Mouse (Mus musculus) small intestine, adult 2 months (tissue): ENCODE measurements around the gene Efna4. TPM values are rescaled to one million over a fixed set of nuclear protein-coding genes. Genes with fewer than 3 reads are reported as not detected.

Experiments
- H3K27ac ChIP-seq: fragments of 200-500 bp; 2 replicates; pipeline ENCODE4 v1.5.1; 2012; ENCODE audit warnings: low read depth, low read length, control low read depth, inconsistent platforms; ENCODE audit not compliant: insufficient read depth
- H3K27me3 ChIP-seq: fragments of 200-500 bp; 2 replicates; pipeline ENCODE4 v1.6.1; 2012; ENCODE audit warnings: mild to moderate bottlenecking, moderate library complexity, low read length, inconsistent platforms; ENCODE audit not compliant: control insufficient read depth, insufficient read depth
- H3K36me3 ChIP-seq: fragments of 200-500 bp; 2 replicates; pipeline ENCODE4 v1.6.1; 2012; ENCODE audit warnings: mild to moderate bottlenecking, low read length, control low read depth, inconsistent platforms; ENCODE audit not compliant: control insufficient read depth, insufficient read depth
- H3K4me1 ChIP-seq: fragments of 200-500 bp; 2 replicates; pipeline ENCODE4 v1.6.1; 2012; ENCODE audit warnings: low read length, inconsistent platforms, mixed read lengths; ENCODE audit not compliant: control insufficient read depth, insufficient read depth, insufficient read length
- H3K4me3 ChIP-seq: fragments of 200-500 bp; 2 replicates; pipeline ENCODE4 v1.5.1; 2012; ENCODE audit warnings: low read depth, mild to moderate bottlenecking, control low read depth, inconsistent platforms, low read length, moderate library complexity
- CTCF ChIP-seq: fragments of 200-500 bp; IDR thresholded peaks from 2 replicates; pipeline ENCODE4 v1.5.1; 2012; ENCODE audit warnings: low read depth, mild to moderate bottlenecking, control low read depth, inconsistent platforms, low read length, moderate library complexity, mixed read lengths; ENCODE audit not compliant: insufficient replicate concordance, insufficient read length; ENCODE audit errors: extremely low read depth
- POLR2A ChIP-seq: fragments of 200-500 bp; IDR thresholded peaks from 2 replicates; pipeline ENCODE4 v1.6.1; 2012; ENCODE audit warnings: low read depth, mild to moderate bottlenecking, control low read depth, inconsistent platforms, low read length, moderate library complexity
- WGBS: fragments of 180-500 bp; shearing (Covaris S2); methylation state at CpG from one replicate; pipeline ENCODE4 v1.1.7; 2018; 5-methylcytosine and 5-hydroxymethylcytosine counted together
- polyA plus RNA-seq: library from polyadenylated mRNA; depleted of rRNA; stranded (reverse); fragments of >200 nt; gene quantifications from 2 replicates; pipeline ENCODE4 v1.2.3, GENCODE M21; 2012

The Efna4 gene
- polyA plus RNA-seq, 1 experiment = 20.0 TPM

DNA sequence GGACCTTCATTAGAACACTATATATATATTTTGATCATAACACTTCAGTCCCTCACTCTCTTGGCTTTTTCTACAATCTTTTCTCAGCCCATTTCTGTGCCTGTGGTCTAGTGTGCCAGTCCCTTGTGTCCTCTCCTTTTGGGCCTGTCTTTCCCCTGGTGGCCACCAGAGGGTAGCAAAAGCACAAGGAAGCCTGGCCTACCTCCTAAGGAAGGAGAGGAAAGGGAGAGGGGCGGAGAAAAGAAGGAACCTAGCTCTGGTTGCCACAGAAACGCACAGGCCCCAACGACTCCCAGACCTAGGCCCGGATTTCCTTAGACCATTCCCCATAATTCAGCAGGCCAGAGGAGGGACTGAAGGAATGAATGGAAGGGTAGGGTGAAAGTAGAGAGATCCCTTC, 21.0 kb downstream of the Efna4 start:
- no peak overlapping the region for H3K27ac ChIP-seq
- H3K4me3 ChIP-seq = no peak overlapping the region
- WGBS = 3% methylated on average over 4 of the region's 4 CpGs
- peaks cover 31% of the 10 kb centered on the region for H3K27me3 ChIP-seq
- TF ChIP-seq POLR2A (no peak), CTCF (peak; percentile 88; the same call in 1 of the 2 replicates)
- no peaks in the 10 kb centered on the region for H3K36me3 ChIP-seq
- peaks cover 28% of the 10 kb centered on the region for H3K4me1 ChIP-seq

GRCm38 (mm10) chr3:89315930-89316831, 21.6 kb downstream of the Efna4 start:
- WGBS = 36% methylated on average over 40 of the region's 40 CpGs
- H3K4me3 ChIP-seq = no peak overlapping the region
- no peaks in the 10 kb centered on the region for H3K36me3 ChIP-seq
- H3K4me1 ChIP-seq = peaks cover 22% of the 10 kb centered on the region
- H3K27ac ChIP-seq = no peak overlapping the region
- TF ChIP-seq CTCF (no peak), POLR2A (no peak)
- peaks cover 26% of the 10 kb centered on the region for H3K27me3 ChIP-seq

DNA sequence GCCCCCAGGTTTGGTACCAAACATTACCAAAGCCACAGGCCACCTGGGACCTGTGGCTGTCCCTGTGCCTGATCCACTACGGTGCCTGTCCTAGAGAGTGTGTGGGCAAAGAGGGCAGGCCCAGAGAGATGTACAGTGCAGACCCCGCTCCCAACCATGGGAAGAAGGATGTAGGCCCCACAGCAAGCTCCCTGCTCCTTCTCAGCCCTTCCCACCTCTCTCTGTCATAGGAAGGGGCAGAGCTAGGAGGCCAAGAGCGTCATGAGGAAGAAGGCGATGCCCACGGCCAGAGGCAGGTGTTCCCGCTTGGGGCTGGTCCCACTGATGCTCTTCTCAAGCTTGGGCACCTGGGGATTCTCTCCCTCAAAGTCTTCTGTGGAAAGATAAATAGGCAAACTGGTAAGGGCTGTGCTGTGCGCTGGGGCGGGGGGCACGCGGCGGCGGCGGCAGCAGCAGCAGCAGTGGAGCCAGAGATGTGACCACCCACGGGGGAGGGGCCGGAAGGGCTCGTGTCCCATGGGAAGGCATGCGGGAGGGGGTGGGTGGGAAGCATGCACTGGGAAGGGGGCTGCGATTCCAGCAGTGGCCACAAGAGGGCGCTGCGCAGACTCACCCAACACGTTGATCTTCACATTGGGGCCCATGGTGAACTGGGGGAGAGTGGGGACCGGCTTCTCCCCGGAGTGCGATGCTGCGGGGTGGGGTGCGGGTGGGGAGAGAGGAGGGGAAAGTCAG, 22.5 kb downstream of the Efna4 start:
- no peak overlapping the region for H3K27ac ChIP-seq
- TF ChIP-seq POLR2A (no peak), CTCF (peak; percentile 85)
- peak overlapping the region; percentile 40 for H3K4me3 ChIP-seq
- H3K4me1 ChIP-seq = peaks cover 14% of the 10 kb centered on the region
- WGBS = 26% methylated on average over 26 of the region's 26 CpGs
- no peaks in the 10 kb centered on the region for H3K36me3 ChIP-seq
- peaks cover 18% of the 10 kb centered on the region for H3K27me3 ChIP-seq

DNA sequence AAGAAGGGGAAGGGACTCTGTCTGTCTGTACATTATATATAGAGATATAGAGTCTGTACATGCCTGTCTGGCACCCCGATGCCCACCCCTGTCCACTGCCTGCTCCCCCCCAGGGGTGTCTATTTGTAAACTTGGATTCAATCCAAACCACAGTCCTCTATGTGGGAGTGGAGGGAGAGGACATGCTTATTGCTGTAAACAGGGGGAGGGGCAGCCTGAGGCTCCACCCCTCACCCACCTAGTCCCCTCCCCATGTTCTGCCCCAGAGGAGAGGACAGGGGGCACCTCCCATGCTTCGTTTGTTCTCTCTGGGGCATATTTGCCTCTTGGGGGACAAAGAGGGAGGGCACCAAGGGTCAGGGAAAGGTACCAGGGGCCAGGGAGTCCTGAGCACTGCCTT, 23.0 kb downstream of the Efna4 start:
- no peak for TF ChIP-seq CTCF
- TF ChIP-seq POLR2A = no peak
- Histone ChIP-seq H3K27ac (no peak overlapping the region), H3K4me3 (no peak overlapping the region), H3K27me3 (peaks cover 12% of the 10 kb centered on the region), H3K4me1 (peaks cover 11% of the 10 kb centered on the region), H3K36me3 (no peaks in the 10 kb centered on the region)
- WGBS = 70% methylated on average over 2 of the region's 2 CpGs

- TF ChIP-seq POLR2A = no peak
- no peak for TF ChIP-seq CTCF
- H3K4me1 ChIP-seq = peaks cover 9% of the 10 kb centered on the region
- 77% methylated on average over 5 of the region's 5 CpGs for WGBS
- no peaks in the 10 kb centered on the region for H3K36me3 ChIP-seq
- H3K4me3 ChIP-seq = no peak overlapping the region
- H3K27ac ChIP-seq = no peak overlapping the region
- peaks cover 8% of the 10 kb centered on the region for H3K27me3 ChIP-seq
Measured at GRCm38 (mm10) chr3:89314340-89314739, 23.5 kb downstream of the Efna4 start.

DNA sequence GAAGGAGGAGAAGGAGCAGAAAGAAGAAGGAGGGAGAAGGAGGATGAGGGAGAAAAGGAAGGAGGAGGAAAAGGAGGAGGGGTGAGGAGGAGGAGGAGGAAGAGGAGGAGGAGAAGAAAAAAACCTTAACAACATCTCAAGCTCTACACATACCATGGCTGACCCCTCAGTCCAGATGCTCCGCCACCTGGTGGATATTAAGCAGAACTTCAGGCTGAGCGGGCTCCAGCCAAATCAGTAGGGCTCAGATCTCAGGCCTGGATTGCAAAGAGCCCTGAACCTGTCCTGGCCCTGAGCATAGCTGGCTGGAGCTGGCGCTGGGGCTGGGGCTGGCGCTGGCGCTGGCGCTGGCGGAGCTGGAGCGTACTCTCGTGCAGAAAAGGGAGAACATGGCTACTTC, 29.7 kb downstream of the Efna4 start:
- no peaks in the 10 kb centered on the region for H3K36me3 ChIP-seq
- 2% methylated on average over 9 of the region's 9 CpGs for WGBS

DNA sequence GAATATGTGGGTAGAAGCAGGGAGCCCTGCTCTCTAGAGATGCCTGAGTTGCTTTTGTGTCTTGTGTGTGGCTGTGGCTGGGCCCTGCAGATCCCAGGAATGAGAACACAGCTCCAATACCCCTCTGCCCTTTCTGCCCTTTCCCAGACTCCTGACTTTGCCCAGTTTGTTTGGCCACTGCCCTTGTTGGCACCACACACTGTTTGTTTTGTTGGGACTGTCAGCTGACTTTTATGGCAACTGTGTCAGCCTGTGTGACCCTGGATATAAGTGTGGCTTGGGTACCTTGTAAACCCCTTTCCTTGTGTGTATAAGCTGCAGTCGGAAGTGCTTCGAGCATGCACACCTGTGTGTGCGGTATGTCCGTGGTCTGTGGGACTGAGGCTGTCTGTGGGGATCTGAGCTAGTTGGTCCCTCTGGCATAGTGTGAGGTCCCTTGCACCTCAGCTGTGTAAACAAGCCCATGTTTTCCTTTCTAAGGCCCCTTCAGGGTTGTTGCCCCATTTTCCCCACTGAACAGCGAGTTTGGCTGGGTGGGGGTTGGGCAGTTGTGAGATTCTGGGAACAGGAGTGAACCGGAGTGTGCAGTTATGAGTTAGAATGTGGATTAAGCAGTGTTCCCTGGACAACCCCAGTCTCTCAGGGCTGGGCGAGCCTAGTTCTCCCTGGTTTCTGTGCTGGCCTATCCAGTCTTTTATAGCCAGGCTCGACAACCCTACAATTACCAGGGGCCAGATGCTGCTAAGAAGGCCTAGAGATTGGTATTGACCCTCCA, 32.1 kb downstream of the Efna4 start:
- Histone ChIP-seq H3K27me3 (no peaks in the 10 kb centered on the region), H3K4me3 (no peak overlapping the region), H3K27ac (peak overlapping the region; percentile 72), H3K36me3 (no peaks in the 10 kb centered on the region), H3K4me1 (peaks cover 29% of the 10 kb centered on the region)
- TF ChIP-seq CTCF (no peak), POLR2A (no peak)
- 42% methylated on average over 8 of the region's 8 CpGs for WGBS

More for the DNA sequence above, 29.7 kb downstream of the Efna4 start:
- H3K27ac ChIP-seq = no peak overlapping the region
- no peaks in the 10 kb centered on the region for H3K27me3 ChIP-seq
- peaks cover 25% of the 10 kb centered on the region for H3K4me1 ChIP-seq
- no peak for TF ChIP-seq POLR2A
- TF ChIP-seq CTCF = peak; percentile 77; the same call in 1 of the 2 replicates
- H3K4me3 ChIP-seq = no peak overlapping the region
